Mouse (Mus musculus) cerebellum, postnatal 36 days (tissue): ENCODE results near the gene Cck.
A peak's percentile ranks its signal among the peaks of the same experiment; 100 is the strongest.

Source experiments
- DNase-seq, 2 experiments: peaks; one replicate each; pipeline ENCODE4 v3.0.0; 2021 to 2022; ENCODE audit warnings: mixed read lengths in 2 of 2

The Cck gene

GRCm38 (mm10) chr9:121495529-121495928 lies at the start of gene Cck:
Gene Cck, minus strand, starts transcription at chr9:121495694.
- DNase-seq: no peak

- DNase-seq: no peak
Observed at GRCm38 (mm10) chr9:121541530-121541929, 46.0 kb upstream of the Cck start.

- DNase-seq: no peak
Observed at GRCm38 (mm10) chr9:121532626-121533025, 37.1 kb upstream of the Cck start.

- DNase-seq: no peak
Observed at GRCm38 (mm10) chr9:121528605-121529357, 33.3 kb upstream of the Cck start.

- DNase-seq: no peak
Observed at GRCm38 (mm10) chr9:121526171-121526570, 30.7 kb upstream of the Cck start.

GRCm38 (mm10) chr9:121520047-121520446 lies 24.6 kb upstream of the Cck start:
- DNase-seq: no peak

- no peak for DNase-seq
Observed at GRCm38 (mm10) chr9:121514462-121514861, 19.0 kb upstream of the Cck start.

- no peak for DNase-seq
Observed at GRCm38 (mm10) chr9:121511911-121512310, 16.4 kb upstream of the Cck start.

GRCm38 (mm10) chr9:121506478-121507180 lies 11.1 kb upstream of the Cck start:
- no peak for DNase-seq

GRCm38 (mm10) chr9:121505346-121505745 lies 9.9 kb upstream of the Cck start:
- DNase-seq: peak; percentile 8 to 27

GRCm38 (mm10) chr9:121496102-121496501 lies 608 bp upstream of the Cck start:
- no peak for DNase-seq

GRCm38 (mm10) chr9:121494006-121494767 lies 1.3 kb downstream of the Cck start:
- no peak for DNase-seq

GRCm38 (mm10) chr9:121491592-121492240 lies 3.8 kb downstream of the Cck start:
- no peak for DNase-seq

GRCm38 (mm10) chr9:121487216-121487615 lies 8.3 kb downstream of the Cck start:
- no peak for DNase-seq

GRCm38 (mm10) chr9:121479453-121479852 lies 16.0 kb downstream of the Cck start:
- DNase-seq: peak; percentile 63 to 77

- peak; percentile 82 to 86 for DNase-seq
Observed at GRCm38 (mm10) chr9:121477305-121477911, 18.1 kb downstream of the Cck start.

- peak; percentile 24 to 38 for DNase-seq
Observed at GRCm38 (mm10) chr9:121475488-121476452, 19.7 kb downstream of the Cck start.

GRCm38 (mm10) chr9:121474771-121475170 lies 20.7 kb downstream of the Cck start:
- DNase-seq: no peak

GRCm38 (mm10) chr9:121469711-121470110 lies 25.8 kb downstream of the Cck start:
- no peak for DNase-seq

GRCm38 (mm10) chr9:121467460-121467859 lies 28.0 kb downstream of the Cck start:
- DNase-seq: no peak

GRCm38 (mm10) chr9:121460527-121460926 lies 35.0 kb downstream of the Cck start:
- no peak for DNase-seq
